Mouse (Mus musculus) erythroblast, embryonic 14.5 days (primary cell): ENCODE measurements around the gene Gm826. TPM values are rescaled to one million over a fixed set of nuclear protein-coding genes. Genes with fewer than 3 reads are reported as not detected.

Source experiments
- H3K27me3 ChIP-seq: 2 replicates; pipeline ENCODE4 v1.6.1; 2012; ENCODE audit warnings: inconsistent platforms; ENCODE audit not compliant: control insufficient read depth
- H3K36me3 ChIP-seq: 2 replicates; pipeline ENCODE4 v1.6.1; 2012; ENCODE audit warnings: mild to moderate bottlenecking, inconsistent platforms; ENCODE audit not compliant: control insufficient read depth
- H3K4me1 ChIP-seq: 2 replicates; pipeline ENCODE4 v1.6.1; 2012; ENCODE audit warnings: inconsistent platforms; ENCODE audit not compliant: control insufficient read depth
- H3K4me3 ChIP-seq: replicated peaks from 2 replicates; pipeline ENCODE3; 2012; ENCODE audit warnings: moderate library complexity, mild to moderate bottlenecking, inconsistent platforms
- H3K9me3 ChIP-seq: 2 replicates; pipeline ENCODE4 v1.6.1; 2012; ENCODE audit warnings: low read length, inconsistent platforms, mixed read lengths; ENCODE audit not compliant: control insufficient read depth
- GATA1 ChIP-seq: IDR thresholded peaks from 2 replicates; pipeline ENCODE4 v1.6.1; 2012; ENCODE audit warnings: low read length, inconsistent platforms, mixed read lengths
- TAL1 ChIP-seq: IDR thresholded peaks from 3 replicates; pipeline ENCODE4 v1.6.1; 2012; ENCODE audit warnings: low read length, inconsistent platforms, mixed read lengths
- polyA plus RNA-seq: library from polyadenylated mRNA; stranded (reverse); fragments of >175 nt; gene quantifications from 2 replicates; pipeline ENCODE4 v1.2.3, GENCODE M21; 2012

The Gm826 gene
- polyA plus RNA-seq, 1 experiment = not detected

GRCm38 (mm10) chr2:160339595-160339994 is 5.6 kb upstream of the Gm826 start:
- TF ChIP-seq TAL1 = no peak
- TF ChIP-seq GATA1 = no peak
- H3K9me3 ChIP-seq = no peaks in the 10 kb centered on the region
- H3K4me3 ChIP-seq = no peak overlapping the region

GRCm38 (mm10) chr2:160336053-160336452 is 2.1 kb upstream of the Gm826 start:
- Histone ChIP-seq H3K27me3 (no peaks in the 10 kb centered on the region), H3K4me3 (no peak overlapping the region), H3K9me3 (no peaks in the 10 kb centered on the region), H3K4me1 (no peaks in the 10 kb centered on the region), H3K36me3 (no peaks in the 10 kb centered on the region)
- TF ChIP-seq TAL1 = no peak
- no peak for TF ChIP-seq GATA1

More at GRCm38 (mm10) chr2:160339595-160339994, 5.6 kb upstream of the Gm826 start:
- Histone ChIP-seq H3K27me3 (no peaks in the 10 kb centered on the region), H3K4me1 (no peaks in the 10 kb centered on the region), H3K36me3 (no peaks in the 10 kb centered on the region)

GRCm38 (mm10) chr2:160335043-160335442 is 1.1 kb upstream of the Gm826 start:
- H3K4me3 ChIP-seq = no peak overlapping the region
- TF ChIP-seq GATA1 = no peak
- no peak for TF ChIP-seq TAL1
- H3K27me3 ChIP-seq = no peaks in the 10 kb centered on the region

GRCm38 (mm10) chr2:160332516-160333325 is 1.2 kb downstream of the Gm826 start:
- Histone ChIP-seq H3K4me1 (no peaks in the 10 kb centered on the region), H3K36me3 (no peaks in the 10 kb centered on the region), H3K9me3 (no peaks in the 10 kb centered on the region), H3K27me3 (no peaks in the 10 kb centered on the region), H3K4me3 (no peak overlapping the region)
- TF ChIP-seq GATA1 = peak; percentile 35
- no peak for TF ChIP-seq TAL1

More at GRCm38 (mm10) chr2:160335043-160335442, 1.1 kb upstream of the Gm826 start:
- Histone ChIP-seq H3K4me1 (no peaks in the 10 kb centered on the region), H3K36me3 (no peaks in the 10 kb centered on the region), H3K9me3 (no peaks in the 10 kb centered on the region)

GRCm38 (mm10) chr2:160328886-160329285 is 5.1 kb downstream of the Gm826 start:
- Histone ChIP-seq H3K9me3 (no peaks in the 10 kb centered on the region), H3K36me3 (no peaks in the 10 kb centered on the region), H3K4me3 (no peak overlapping the region), H3K4me1 (no peaks in the 10 kb centered on the region), H3K27me3 (no peaks in the 10 kb centered on the region)
- no peak for TF ChIP-seq GATA1
- no peak for TF ChIP-seq TAL1

GRCm38 (mm10) chr2:160327716-160328115 is 6.2 kb downstream of the Gm826 start:
- Histone ChIP-seq H3K27me3 (no peaks in the 10 kb centered on the region), H3K4me1 (no peaks in the 10 kb centered on the region), H3K36me3 (no peaks in the 10 kb centered on the region), H3K9me3 (no peaks in the 10 kb centered on the region), H3K4me3 (no peak overlapping the region)
- no peak for TF ChIP-seq TAL1
- no peak for TF ChIP-seq GATA1

- H3K4me1 ChIP-seq = no peaks in the 10 kb centered on the region
- H3K36me3 ChIP-seq = no peaks in the 10 kb centered on the region
- no peaks in the 10 kb centered on the region for H3K27me3 ChIP-seq
- peak overlapping the region; percentile 18 for H3K4me3 ChIP-seq
- TF ChIP-seq TAL1 (no peak), GATA1 (no peak)
- H3K9me3 ChIP-seq = no peaks in the 10 kb centered on the region
Observed at GRCm38 (mm10) chr2:160327167-160327566, 6.8 kb downstream of the Gm826 start.

- H3K4me3 ChIP-seq = no peak overlapping the region
- H3K36me3 ChIP-seq = no peaks in the 10 kb centered on the region
- H3K4me1 ChIP-seq = no peaks in the 10 kb centered on the region
- H3K9me3 ChIP-seq = no peaks in the 10 kb centered on the region
- H3K27me3 ChIP-seq = no peaks in the 10 kb centered on the region
- TF ChIP-seq TAL1 = no peak
- TF ChIP-seq GATA1 = no peak
Observed at GRCm38 (mm10) chr2:160325105-160325644, 8.8 kb downstream of the Gm826 start.

DNA sequence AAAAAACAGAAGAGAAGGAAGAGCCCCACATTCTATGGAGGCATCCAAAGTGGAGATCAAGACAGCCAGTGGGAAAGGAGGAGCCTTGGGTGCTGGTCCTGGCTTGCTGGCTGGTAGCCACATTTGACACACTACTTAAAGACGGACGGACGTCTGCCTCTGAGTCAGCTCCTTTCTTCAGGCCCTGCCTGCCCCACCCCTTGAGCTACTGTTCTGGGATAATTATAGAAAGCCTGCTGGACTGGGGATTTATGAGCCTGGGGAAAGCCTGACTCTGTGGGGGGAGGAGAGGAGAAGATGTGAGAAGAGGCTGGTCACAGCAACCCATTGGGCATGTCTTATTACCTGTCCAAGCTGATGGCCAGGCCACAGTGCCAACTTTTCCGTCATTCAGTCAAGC is 12.1 kb downstream of the Gm826 start:
- TF ChIP-seq TAL1 = no peak
- TF ChIP-seq GATA1 = no peak
- H3K27me3 ChIP-seq = no peaks in the 10 kb centered on the region
- H3K36me3 ChIP-seq = no peaks in the 10 kb centered on the region
- no peak overlapping the region for H3K4me3 ChIP-seq
- H3K4me1 ChIP-seq = no peaks in the 10 kb centered on the region
- no peaks in the 10 kb centered on the region for H3K9me3 ChIP-seq
